Mouse (Mus musculus) heart, postnatal 36 days (tissue): ENCODE measurements around the gene Kcnk12. TPM values are rescaled to one million over a fixed set of nuclear protein-coding genes. Genes with fewer than 3 reads are reported as not detected.
A peak's percentile ranks its signal among the peaks of the same experiment; 100 is the strongest.

Experiments used
- DNase-seq, 2 experiments: peaks; one replicate each; pipeline ENCODE4 v3.0.0; 2021 to 2022
- intact Hi-C: fragments of 180-260 bp; cut with DNase I; formaldehyde crosslinking; loops from one replicate; pipeline ENCODE4 v1.15.1; 2025
- total RNA-seq, 2 experiments: library from RNA; stranded (reverse); gene quantifications; 2 replicates each; pipeline ENCODE4 v1.2.3; 2021

Kcnk12 gene
- total RNA-seq = not detected

DNA sequence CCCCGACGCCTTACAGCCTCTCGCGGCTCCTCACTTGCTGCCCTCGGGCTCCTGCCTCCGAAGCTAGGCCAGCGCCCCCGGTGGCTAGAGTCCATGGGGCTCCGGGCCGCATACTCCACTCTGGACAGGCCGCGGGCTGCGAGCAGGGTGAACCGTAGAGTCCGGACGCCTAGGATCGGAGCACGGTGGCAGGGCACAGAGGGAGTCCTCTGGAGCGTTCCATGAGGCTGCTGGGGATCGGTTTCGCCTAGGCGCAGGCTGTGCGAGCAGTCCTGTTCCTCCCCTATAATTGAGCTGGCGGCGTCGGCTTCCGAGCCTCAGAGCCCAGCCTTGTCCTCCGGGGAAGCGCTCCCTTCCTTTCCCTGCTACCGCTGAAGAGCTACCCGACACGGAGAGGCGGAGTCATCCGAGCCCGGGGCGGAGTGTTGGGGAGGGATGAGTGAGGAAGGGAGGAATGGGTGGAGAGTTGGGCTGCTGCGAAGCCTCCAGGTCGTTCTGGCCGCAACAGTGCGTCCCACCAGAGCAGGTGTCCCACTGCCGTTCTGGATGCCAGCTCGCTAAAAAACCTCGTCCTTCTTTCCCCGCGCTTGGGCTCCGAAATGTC lies at the start of gene Kcnk12:
TSS of gene Kcnk12 (minus strand) at position 307 of the 604 bp plus-strand sequence.
- DNase-seq = no peak
- intact Hi-C loops = no loop called here

DNA sequence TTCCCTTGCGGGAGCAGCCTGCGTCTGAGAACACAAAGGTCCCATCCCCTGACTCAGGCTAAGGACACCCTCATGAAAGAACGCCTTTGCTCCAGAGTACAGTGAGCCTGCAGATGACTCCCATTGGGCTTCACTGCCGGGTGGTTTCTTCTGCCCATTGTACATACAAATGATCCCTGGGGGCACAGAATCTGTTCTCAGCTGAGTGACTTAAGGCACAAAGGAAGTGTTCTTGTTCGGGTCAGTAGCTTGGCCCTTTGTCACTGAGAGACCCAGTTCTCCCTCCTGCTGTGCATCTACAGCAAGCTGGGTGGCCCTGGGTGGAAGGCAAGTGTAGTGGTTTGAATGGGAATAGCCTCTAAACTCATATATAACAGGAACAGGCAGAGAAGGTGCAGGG lies 44.4 kb upstream of the Kcnk12 start:
- intact Hi-C loops = no loop called here
- DNase-seq = no peak

DNA sequence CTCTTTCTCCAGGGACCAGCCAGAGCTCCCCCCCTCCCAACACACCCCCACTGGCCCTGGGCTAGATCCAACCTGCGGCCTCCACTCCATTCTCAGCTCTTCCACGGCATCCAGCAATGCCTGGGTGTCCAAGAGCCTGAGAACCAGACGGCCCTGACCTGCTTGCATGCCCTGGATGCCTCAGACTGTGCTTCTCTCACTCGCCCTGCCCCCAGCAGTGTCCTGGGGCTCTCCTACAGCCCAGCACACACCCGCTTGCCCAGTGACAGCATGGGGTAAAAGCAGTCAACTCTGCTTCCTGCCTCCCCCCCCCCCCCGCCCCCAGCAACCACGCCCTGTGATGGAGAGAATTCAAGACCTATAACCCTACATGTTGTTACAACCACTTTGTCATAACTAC lies 42.3 kb upstream of the Kcnk12 start:
- intact Hi-C loops = no loop called here
- DNase-seq = no peak

- no peak for DNase-seq
- intact Hi-C loops = no loop called here
These were observed 37.1 kb upstream of the Kcnk12 start for GRCm38 (mm10) chr17:87834850-87835249.

GRCm38 (mm10) chr17:87826909-87827308 lies 29.1 kb upstream of the Kcnk12 start:
- intact Hi-C loops = no loop called here
- DNase-seq = no peak

DNA sequence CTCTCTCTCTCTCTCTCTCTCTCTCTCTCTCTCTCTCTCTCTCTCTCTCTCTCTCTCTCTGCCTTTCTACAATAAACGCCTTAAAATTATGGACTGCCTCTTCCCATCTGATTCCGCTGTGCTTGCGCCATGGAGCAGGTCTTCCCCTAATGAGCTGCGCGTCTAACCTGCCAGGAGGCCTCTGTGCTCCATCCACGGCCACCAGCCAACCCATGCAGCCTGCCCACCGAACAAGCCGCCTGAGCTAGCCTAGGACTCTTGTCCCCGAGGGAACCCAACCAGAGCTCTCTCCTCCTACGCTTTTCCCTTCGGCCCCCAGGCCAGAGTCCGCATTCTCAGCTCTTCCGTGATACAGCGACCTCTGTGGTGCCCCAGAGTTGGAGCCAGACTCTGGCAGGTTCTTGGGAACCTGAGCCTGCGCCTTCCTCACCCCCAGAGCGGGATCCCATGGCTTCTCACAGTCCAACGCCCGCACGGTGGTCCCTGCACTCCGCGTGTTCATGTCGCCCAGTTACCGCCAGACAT lies 28.3 kb upstream of the Kcnk12 start:
- DNase-seq = no peak
- intact Hi-C loops = no loop called here

GRCm38 (mm10) chr17:87825454-87826008 lies 27.7 kb upstream of the Kcnk12 start:
- DNase-seq = no peak
- intact Hi-C loops = no loop called here

DNA sequence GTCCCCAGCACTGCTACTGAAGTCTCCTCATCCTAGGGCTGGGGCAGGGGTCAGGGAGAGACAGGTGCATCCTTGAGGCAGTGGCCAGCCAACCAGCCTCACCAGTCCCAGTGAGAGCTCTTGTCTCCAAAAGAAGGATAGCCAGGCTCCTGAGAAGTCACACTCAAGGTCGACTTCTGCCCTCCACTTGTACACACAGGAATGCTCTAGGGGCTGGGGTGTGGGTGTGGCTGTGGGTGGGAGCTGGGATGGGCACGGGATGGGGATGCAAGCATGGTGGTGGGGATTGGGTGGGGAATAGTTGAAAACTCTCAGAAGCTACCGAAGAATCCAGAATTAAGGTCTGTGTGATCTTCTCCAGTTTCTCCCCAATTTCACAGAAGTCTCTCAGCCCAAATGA lies 25.2 kb upstream of the Kcnk12 start:
- no peak for DNase-seq
- intact Hi-C loops = no loop called here

GRCm38 (mm10) chr17:87809556-87809955 lies 11.8 kb upstream of the Kcnk12 start:
- DNase-seq = no peak
- intact Hi-C loops = no loop called here

DNA sequence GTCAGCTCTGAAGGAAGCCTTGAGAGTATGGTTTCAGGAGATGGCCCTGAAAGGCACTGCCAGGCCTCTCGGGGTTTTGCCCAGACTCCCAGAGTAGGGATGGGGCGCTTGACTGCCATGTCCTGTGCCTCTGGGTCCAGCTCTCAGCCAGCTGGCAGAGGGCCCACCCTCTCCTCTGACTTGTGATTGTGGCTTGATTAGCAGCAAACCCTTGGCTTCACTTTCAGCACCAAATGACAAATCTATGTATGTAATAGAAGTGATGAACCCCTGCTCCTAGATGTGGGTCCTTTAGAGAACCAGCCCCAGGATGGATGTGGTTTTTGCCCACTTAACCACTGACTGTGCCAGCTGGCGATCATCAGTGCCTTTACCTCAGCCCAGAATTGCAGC lies 2.1 kb upstream of the Kcnk12 start:
- intact Hi-C loops = no loop called here
- DNase-seq = no peak

DNA sequence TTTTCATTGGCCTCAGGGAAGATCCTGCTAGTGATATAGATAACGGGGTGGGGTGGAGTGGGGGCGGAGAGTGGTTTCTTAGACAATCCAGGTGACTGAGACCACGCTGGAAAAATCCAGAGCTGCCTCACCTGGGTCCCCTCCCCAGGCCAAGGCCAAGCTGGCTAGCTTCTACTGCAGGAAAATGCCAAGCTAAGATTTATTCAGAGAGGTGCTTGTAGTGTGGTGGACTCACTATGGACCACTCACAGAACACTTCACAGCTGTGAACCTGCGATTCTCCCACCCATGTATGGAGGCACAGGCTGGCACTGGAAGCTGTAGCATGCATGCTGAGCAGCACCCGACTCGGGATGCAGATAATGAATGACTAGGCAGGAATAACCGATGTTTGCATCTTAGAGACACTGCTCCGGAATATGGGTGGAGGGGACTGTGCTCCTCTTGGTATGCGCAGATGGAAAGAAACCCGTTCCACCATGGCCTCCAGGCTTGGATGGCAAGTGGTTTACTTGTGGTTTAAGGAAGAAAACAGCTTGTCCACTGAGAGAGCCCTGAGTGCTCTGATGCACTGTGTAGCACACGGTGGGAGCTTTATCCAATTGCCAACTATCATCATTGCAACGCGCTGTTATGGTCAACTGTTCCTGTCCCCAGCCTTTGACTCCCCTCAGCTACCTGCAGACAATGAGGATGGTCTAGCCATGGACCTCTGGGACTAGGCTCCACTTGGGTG lies 1.6 kb upstream of the Kcnk12 start:
- no peak for DNase-seq
- intact Hi-C loops = no loop called here

GRCm38 (mm10) chr17:87798423-87798941 lies 688 bp upstream of the Kcnk12 start:
- peak; percentile 35 to 58 for DNase-seq
- intact Hi-C loops = no loop called here

- intact Hi-C loops = no loop called here
- no peak for DNase-seq
These were observed 845 bp downstream of the Kcnk12 start for GRCm38 (mm10) chr17:87796881-87797416.

- no peak for DNase-seq
- intact Hi-C loops = no loop called here
These were observed 1.7 kb downstream of the Kcnk12 start for GRCm38 (mm10) chr17:87795927-87796714.

DNA sequence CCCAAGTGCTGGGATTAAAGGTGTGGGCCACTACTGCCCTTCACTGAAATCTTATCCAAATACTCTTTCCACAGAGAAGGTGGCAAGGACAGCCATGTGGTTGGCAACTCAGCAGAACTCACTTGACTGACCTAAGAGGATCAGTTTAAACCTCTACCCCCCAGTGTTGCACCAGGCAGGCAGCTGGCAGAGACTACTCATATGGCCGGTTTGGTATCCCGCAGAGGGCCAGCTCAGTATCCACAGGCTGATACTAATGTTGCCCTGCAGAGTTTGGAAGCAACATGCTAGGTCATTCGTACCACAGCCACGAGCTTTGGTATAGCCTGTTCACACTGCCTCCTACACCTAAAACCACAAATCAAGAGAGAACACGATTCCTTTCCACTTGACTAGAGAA lies 3.0 kb downstream of the Kcnk12 start:
- intact Hi-C loops = no loop called here
- no peak for DNase-seq

- intact Hi-C loops = no loop called here
- DNase-seq = no peak
These were observed 4.5 kb downstream of the Kcnk12 start for GRCm38 (mm10) chr17:87793331-87793730.

- intact Hi-C loops = no loop called here
- DNase-seq = no peak
These were observed 5.0 kb downstream of the Kcnk12 start for GRCm38 (mm10) chr17:87792623-87793315.

DNA sequence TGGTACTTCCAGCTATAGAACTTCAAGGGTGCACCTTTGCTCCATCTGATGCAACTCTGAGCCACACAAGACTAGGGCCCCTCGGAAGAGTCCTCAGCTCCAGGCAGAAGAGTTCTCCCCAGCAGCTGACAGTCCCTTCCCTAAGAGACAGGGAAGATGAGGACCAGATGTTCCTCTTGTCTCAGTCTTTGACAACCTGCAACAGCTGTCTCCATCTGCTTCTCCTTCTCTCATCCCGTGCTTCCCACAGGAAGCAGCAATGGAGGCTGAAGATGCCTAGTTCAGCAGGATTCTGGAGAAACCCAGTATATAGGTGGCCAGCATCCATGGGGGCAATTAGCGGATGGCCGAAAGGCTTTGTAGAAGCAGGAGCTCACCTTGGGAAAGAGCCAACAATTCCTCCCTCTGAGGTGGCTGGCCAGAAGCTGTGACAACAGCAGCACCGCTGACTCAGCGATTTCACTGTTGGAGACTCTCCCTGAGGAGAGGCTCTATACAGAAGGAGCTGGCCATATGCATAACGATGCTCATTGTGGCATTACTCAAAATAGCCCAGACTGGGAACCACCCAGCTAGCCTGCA lies 6.2 kb downstream of the Kcnk12 start:
- intact Hi-C loops = no loop called here
- no peak for DNase-seq

- DNase-seq = no peak
- intact Hi-C loops = no loop called here
These were observed 7.1 kb downstream of the Kcnk12 start for GRCm38 (mm10) chr17:87790661-87791060.

DNA sequence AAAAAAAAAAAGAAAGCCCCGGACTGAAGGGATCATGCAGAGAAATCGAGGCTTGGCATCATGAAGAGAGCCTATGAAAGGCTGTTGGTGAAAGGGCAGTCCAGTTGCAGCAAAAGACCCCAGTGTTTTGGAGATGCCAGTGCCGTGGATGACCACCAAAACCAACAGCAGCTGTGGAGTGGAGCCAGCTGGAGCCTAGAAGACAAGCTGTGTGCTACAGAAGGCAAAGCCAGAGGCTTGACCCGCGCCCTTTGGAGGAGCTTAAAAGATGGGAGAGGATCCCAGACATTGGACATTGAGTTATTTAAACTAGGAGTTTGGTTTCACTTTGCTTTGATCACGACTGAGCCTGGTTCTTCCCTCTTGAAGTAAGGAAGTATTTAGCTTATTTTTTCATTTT lies 9.6 kb downstream of the Kcnk12 start:
- DNase-seq = no peak
- intact Hi-C loops = no loop called here
